Mouse (Mus musculus) small intestine, adult 2 months (tissue): ENCODE data around the gene Rab8a. TPM values are rescaled to one million over a fixed set of nuclear protein-coding genes. Genes with fewer than 3 reads are reported as not detected.

ENCODE experiments used
- H3K27ac ChIP-seq: fragments of 200-500 bp; 2 replicates; pipeline ENCODE4 v1.5.1; 2012; ENCODE audit warnings: low read depth, low read length, control low read depth, inconsistent platforms; ENCODE audit not compliant: insufficient read depth
- H3K27me3 ChIP-seq: fragments of 200-500 bp; 2 replicates; pipeline ENCODE4 v1.6.1; 2012; ENCODE audit warnings: mild to moderate bottlenecking, moderate library complexity, low read length, inconsistent platforms; ENCODE audit not compliant: control insufficient read depth, insufficient read depth
- H3K36me3 ChIP-seq: fragments of 200-500 bp; 2 replicates; pipeline ENCODE4 v1.6.1; 2012; ENCODE audit warnings: mild to moderate bottlenecking, low read length, control low read depth, inconsistent platforms; ENCODE audit not compliant: control insufficient read depth, insufficient read depth
- H3K4me1 ChIP-seq: fragments of 200-500 bp; 2 replicates; pipeline ENCODE4 v1.6.1; 2012; ENCODE audit warnings: low read length, inconsistent platforms, mixed read lengths; ENCODE audit not compliant: control insufficient read depth, insufficient read depth, insufficient read length
- H3K4me3 ChIP-seq: fragments of 200-500 bp; 2 replicates; pipeline ENCODE4 v1.5.1; 2012; ENCODE audit warnings: low read depth, mild to moderate bottlenecking, control low read depth, inconsistent platforms, low read length, moderate library complexity
- CTCF ChIP-seq: fragments of 200-500 bp; IDR thresholded peaks from 2 replicates; pipeline ENCODE4 v1.5.1; 2012; ENCODE audit warnings: low read depth, mild to moderate bottlenecking, control low read depth, inconsistent platforms, low read length, moderate library complexity, mixed read lengths; ENCODE audit not compliant: insufficient replicate concordance, insufficient read length; ENCODE audit errors: extremely low read depth
- POLR2A ChIP-seq: fragments of 200-500 bp; IDR thresholded peaks from 2 replicates; pipeline ENCODE4 v1.6.1; 2012; ENCODE audit warnings: low read depth, mild to moderate bottlenecking, control low read depth, inconsistent platforms, low read length, moderate library complexity
- WGBS: fragments of 180-500 bp; shearing (Covaris S2); methylation state at CpG from one replicate; pipeline ENCODE4 v1.1.7; 2018; 5-methylcytosine and 5-hydroxymethylcytosine counted together
- polyA plus RNA-seq: library from polyadenylated mRNA; depleted of rRNA; stranded (reverse); fragments of >200 nt; gene quantifications from 2 replicates; pipeline ENCODE4 v1.2.3, GENCODE M21; 2012

Rab8a gene
- polyA plus RNA-seq, 1 experiment, result 58.9 TPM

DNA sequence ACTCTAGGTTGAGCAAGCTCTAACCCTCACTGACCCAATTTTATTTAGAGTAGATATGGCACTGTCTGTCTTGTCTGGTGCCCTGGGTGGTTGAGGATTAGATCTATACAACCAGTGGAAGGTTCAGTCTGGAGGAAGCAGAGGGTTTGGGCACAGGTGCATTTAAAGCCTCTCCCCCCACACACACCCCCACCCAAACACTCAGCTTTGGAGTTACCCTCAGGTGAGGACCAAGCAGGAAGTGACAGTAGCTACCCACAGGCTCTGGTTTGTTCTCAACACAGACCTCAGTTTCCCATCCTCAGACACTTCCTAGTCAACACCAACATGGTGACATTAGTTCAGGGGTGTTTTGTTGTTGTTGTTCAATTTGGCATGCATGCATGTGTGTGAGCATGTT lies 1.8 kb downstream of the Rab8a start:
- peak overlapping the region; percentile 94 for H3K27ac ChIP-seq

DNA sequence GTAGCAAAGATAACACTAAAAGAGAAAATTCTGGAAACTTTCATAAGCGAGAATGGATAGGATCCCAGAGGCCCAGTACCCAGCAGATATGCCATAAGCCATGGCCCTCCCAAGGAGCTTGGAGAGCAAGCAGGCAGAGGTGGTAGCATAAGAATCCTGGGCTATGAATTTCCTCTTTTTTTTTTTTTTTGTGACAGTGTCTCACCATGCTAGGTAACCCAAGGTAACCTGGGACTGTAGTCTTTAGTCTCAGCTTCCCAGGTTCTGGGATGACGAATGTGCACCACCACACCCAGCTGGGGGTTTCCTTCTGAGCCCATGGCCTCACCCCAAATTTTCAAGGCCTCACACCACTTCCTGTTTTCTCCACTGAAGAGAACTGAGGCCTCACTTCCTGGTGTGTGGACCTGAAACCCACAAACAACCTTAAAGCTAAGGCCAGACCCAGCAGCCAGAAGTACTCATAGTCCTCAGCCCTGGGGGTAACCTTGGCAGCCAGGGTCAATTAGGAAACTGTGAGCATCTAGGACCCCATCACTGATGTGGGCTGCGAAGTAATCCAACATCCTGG lies 8.2 kb downstream of the Rab8a start:
- peaks cover 30% of the 10 kb centered on the region; the same call in 1 of the 2 replicates for H3K4me1 ChIP-seq
- peaks cover 65% of the 10 kb centered on the region for H3K36me3 ChIP-seq
- H3K27me3 ChIP-seq, result no peaks in the 10 kb centered on the region
- H3K27ac ChIP-seq, result peak overlapping the region; percentile 80
- no peak overlapping the region for H3K4me3 ChIP-seq
- 77% methylated on average over 3 of the region's 3 CpGs for WGBS
- TF ChIP-seq CTCF (no peak), POLR2A (peak; percentile 14; the same call in 1 of the 2 replicates)

More for the DNA sequence above, 1.8 kb downstream of the Rab8a start:
- Histone ChIP-seq H3K36me3 (peaks cover 7% of the 10 kb centered on the region), H3K4me1 (peaks cover 18% of the 10 kb centered on the region; the same call in 1 of the 2 replicates), H3K4me3 (0 out of 2 replicates have a peak overlapping the region, but pooled peaks have one; percentile 7), H3K27me3 (no peaks in the 10 kb centered on the region)
- no peak for TF ChIP-seq CTCF
- no peak for TF ChIP-seq POLR2A

DNA sequence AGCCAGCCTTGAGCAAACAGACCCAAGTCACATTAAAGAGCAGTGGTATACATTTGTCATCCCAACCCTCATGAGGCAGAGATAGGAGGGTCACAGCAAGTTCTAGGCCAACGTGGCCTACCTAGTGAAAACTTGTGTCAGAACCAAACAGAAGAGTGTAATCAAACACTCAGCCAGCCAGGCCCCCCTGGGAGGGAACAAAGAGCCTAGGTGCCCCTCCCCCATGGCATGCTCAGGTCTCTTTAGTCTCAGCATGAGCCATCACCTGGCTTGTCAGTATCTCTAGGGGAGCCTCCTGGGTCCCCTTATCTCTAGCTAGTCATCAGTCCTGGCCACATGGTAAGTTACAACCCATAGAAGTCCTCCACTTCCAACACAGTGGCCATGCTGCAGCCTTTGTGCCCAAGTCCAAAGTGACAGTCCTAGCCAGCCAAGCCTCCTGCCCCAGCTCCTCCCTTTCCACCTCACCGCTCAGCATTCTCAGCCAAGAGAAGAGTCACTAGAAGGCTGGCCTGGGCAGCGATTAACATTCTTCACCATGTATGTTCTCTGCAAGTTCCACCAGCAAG lies 8.8 kb downstream of the Rab8a start:
- H3K4me3 ChIP-seq, result no peak overlapping the region
- 44% methylated on average over 3 of the region's 3 CpGs for WGBS
- peaks cover 65% of the 10 kb centered on the region for H3K36me3 ChIP-seq
- peak overlapping the region; percentile 80 for H3K27ac ChIP-seq
- TF ChIP-seq POLR2A, result no peak
- H3K27me3 ChIP-seq, result no peaks in the 10 kb centered on the region
- H3K4me1 ChIP-seq, result peaks cover 35% of the 10 kb centered on the region; the same call in 1 of the 2 replicates

DNA sequence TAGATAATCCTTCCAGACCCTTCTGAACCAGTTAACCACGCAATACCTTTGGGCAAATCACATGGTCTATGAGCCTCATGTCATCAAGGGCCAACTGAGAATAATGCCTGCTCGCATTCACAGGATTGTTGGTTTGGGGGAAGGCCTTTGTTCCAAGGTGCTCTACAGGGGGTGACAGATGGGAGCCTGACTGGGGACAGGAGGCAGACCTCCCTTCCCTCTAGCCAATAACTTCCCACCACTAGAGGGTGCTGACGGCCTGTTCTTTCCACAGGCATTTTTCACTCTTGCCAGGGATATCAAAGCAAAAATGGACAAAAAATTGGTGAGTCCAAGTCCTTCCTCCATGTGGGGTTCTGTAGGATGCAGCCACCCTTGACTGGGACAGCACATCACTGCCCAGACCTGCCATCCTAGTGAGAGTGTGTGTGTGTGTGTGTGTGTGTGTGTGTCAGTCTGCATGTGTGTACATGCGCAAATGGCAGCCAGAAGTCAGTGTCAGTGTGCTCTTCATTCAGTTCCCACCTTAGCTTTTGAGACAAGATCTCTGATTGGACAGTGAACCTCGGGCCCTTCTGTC lies 16.4 kb downstream of the Rab8a start:
- Histone ChIP-seq H3K36me3 (peaks cover 83% of the 10 kb centered on the region), H3K4me1 (peaks cover 17% of the 10 kb centered on the region; the same call in 1 of the 2 replicates), H3K4me3 (no peak overlapping the region), H3K27me3 (no peaks in the 10 kb centered on the region), H3K27ac (no peak overlapping the region)
- TF ChIP-seq POLR2A (no peak; the same call in 1 of the 2 replicates), CTCF (peak; percentile 81; the same call in 1 of the 2 replicates)
- WGBS, result 72% methylated on average over 5 of the region's 5 CpGs

DNA sequence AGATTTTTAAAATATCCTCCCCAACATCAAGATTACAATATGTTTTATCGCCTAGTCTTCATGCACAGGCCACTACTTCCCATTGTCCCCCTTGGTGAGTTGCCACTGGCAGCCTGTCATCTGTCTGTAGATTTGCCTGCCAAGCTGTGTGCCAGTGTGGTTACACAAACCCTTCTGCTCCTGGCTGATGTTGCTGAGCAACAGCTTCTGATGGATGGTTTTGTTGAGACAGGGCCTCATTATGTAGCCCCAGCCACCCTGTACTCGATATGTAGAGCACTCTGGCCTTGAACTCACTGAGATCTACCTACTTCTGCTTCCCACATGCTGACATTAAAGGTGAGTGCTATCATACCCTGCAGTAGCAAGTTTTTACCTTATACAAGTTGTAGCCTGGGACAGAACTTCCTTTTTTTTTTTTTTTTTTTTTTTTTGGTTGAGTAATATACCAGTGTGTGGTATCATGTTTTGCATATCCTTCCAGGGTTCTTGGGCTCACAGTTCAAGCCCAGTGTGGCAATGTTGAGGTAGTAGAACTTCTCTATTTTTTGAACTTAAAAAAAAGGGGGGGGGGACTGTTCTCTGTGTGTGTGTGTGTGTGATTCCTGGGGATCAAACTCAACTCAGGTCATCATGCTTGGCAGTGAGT lies 22.7 kb downstream of the Rab8a start:
- H3K4me3 ChIP-seq, result no peak overlapping the region
- 66% methylated on average over 2 of the region's 2 CpGs for WGBS
- H3K27ac ChIP-seq, result peak overlapping the region; percentile 35
- TF ChIP-seq POLR2A (no peak), CTCF (no peak)
- H3K27me3 ChIP-seq, result no peaks in the 10 kb centered on the region
- peaks cover 30% of the 10 kb centered on the region for H3K36me3 ChIP-seq
- H3K4me1 ChIP-seq, result peaks cover 9% of the 10 kb centered on the region; the same call in 1 of the 2 replicates

DNA sequence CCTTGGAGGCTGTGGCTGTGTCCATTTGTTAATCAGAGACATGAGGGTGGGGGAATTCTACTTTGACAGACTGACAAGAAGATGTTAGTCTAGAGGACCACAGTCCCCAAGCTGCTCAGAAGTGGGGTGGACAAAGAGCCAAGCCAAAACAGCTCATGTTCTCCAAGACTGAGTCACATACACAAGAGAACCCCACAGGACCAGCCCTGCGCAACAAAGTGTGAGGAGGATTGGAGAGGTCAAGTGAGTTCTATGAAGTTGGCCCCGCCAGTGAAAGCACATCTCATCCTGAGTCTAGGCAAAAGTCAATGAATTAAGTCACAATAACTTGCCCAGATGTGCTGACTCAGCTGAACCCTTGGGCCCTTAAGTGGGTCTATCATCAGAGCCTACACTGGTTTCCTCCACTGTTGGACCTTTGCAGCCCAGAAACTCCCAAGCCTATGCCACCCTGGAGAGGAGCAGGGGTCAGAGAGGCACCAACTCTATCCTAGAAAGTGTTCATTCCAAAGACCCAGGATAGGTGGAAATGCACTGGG lies 26.9 kb downstream of the Rab8a start:
- Histone ChIP-seq H3K4me1 (peaks cover 14% of the 10 kb centered on the region; the same call in 1 of the 2 replicates), H3K27me3 (no peaks in the 10 kb centered on the region), H3K36me3 (no peaks in the 10 kb centered on the region; the same call in 1 of the 2 replicates), H3K27ac (no peak overlapping the region), H3K4me3 (no peak overlapping the region)
- TF ChIP-seq CTCF (no peak), POLR2A (no peak)
- WGBS, result 86% methylated on average over 2 of the region's 2 CpGs
